Mouse (Mus musculus) hindbrain, postnatal 0 days (tissue): ENCODE results near the gene Dek. TPM values are rescaled to one million over a fixed set of nuclear protein-coding genes. Genes with fewer than 3 reads are reported as not detected.
A peak's percentile ranks its signal among the peaks of the same experiment; 100 is the strongest.

Source experiments
- ATAC-seq: fragments of 200-750 bp; cut with Nextera tagmentation; 2 replicates; pipeline ENCODE4 v1.8.0; 2017; ENCODE audit warnings: mild to moderate bottlenecking, moderate TSS enrichment, moderate library complexity
- DNase-seq: peaks from one replicate; pipeline ENCODE4 v3.0.0-alpha.2; 2015; ENCODE audit warnings: low spot score
- H3K27ac ChIP-seq: fragments of 300-500 bp; sonication (generic); 2 replicates; pipeline ENCODE4 v1.5.1; 2014; ENCODE audit warnings: mild to moderate bottlenecking
- H3K27me3 ChIP-seq: fragments of 300-500 bp; sonication (generic); 2 replicates; pipeline ENCODE4 v1.6.1; 2014; ENCODE audit warnings: low read length, mixed read lengths; ENCODE audit not compliant: insufficient read depth
- H3K36me3 ChIP-seq: fragments of 300-500 bp; sonication (generic); 2 replicates; pipeline ENCODE4 v1.6.1; 2014; ENCODE audit warnings: low read length, mixed read lengths; ENCODE audit not compliant: insufficient read depth
- H3K4me1 ChIP-seq: fragments of 300-500 bp; sonication (generic); 2 replicates; pipeline ENCODE4 v1.6.1; 2014; ENCODE audit warnings: antibody characterized with exemption, low read length, mixed read lengths; ENCODE audit not compliant: insufficient read depth
- H3K4me2 ChIP-seq: fragments of 300-500 bp; sonication (generic); 2 replicates; pipeline ENCODE4 v1.6.1; 2014; ENCODE audit warnings: low read depth, mild to moderate bottlenecking, low read length, moderate library complexity, mixed read lengths
- H3K4me3 ChIP-seq: fragments of 300-500 bp; sonication (generic); 2 replicates; pipeline ENCODE4 v1.5.1; 2014; ENCODE audit warnings: low read length
- H3K9ac ChIP-seq: fragments of 300-500 bp; sonication (generic); replicated peaks from 2 replicates; pipeline ENCODE4 v1.6.1; 2014; ENCODE audit warnings: mild to moderate bottlenecking, low read length, moderate library complexity, mixed read lengths
- H3K9me3 ChIP-seq: fragments of 300-500 bp; sonication (generic); 2 replicates; pipeline ENCODE4 v1.6.1; 2016; ENCODE audit warnings: low read length, mixed read lengths
- CTCF ChIP-seq: IDR thresholded peaks from 2 replicates; pipeline ENCODE4 v1.5.1; 2016; ENCODE audit warnings: antibody characterized with exemption, control low read depth, low read depth
- WGBS: fragments of 180-500 bp; shearing (Covaris S2); extraction: QIAGEN DNeasy Blood & Tissue Kit; methylation state at CpG from one replicate; pipeline ENCODE4 v1.1.7; 2014; 5-methylcytosine and 5-hydroxymethylcytosine counted together
- polyA plus RNA-seq: library from polyadenylated mRNA; unstranded; fragments of >200 nt; fragmentation: Nextera tagmentation; extraction: Ambion mirVana; gene quantifications from 2 replicates; pipeline ENCODE4 v1.2.1, GENCODE M21; 2015
- total RNA-seq: library from RNA; depleted of rRNA; stranded (reverse); fragments of >200 nt; gene quantifications from 2 replicates; pipeline ENCODE4 v1.2.3, GENCODE M21; 2014; rRNA removed

Gene Dek
- total RNA-seq (42.2 and 60.5 TPM in 2 replicates), polyA plus RNA-seq (131 and 136 TPM in 2 replicates)

- Histone ChIP-seq H3K27ac (peak within 1 kb of the TSS; percentile 95), H3K27me3 (no peaks in the 10 kb centered on the region), H3K9me3 (no peaks in the 10 kb centered on the region), H3K4me3 (peak within 1 kb of the TSS; percentile 71), H3K9ac (peak within 1 kb of the TSS; percentile 95), H3K36me3 (no peaks in the 10 kb centered on the region), H3K4me2 (peak within 1 kb of the TSS; percentile 84), H3K4me1 (peaks cover 10% of the 10 kb centered on the region; the same call in 1 of the 2 replicates)
- WGBS: under 1% methylated on average over 113 of the region's 129 CpGs
- ATAC-seq: peak; percentile 95
- peak; percentile 95 for DNase-seq
- peak; percentile 44 for TF ChIP-seq CTCF
Observed at GRCm38 (mm10) chr13:47105711-47106579, at the start of gene Dek. TSS of gene Dek (minus strand) at chr13:47106201.

- ATAC-seq (no peak), DNase-seq (no peak)
- 72% methylated on average over 4 of the region's 4 CpGs for WGBS
- H3K27me3 ChIP-seq: no peaks in the 10 kb centered on the region
- no peak overlapping the region for H3K27ac ChIP-seq
- H3K9ac ChIP-seq: no peak overlapping the region
- H3K4me3 ChIP-seq: no peak overlapping the region
- H3K4me1 ChIP-seq: no peaks in the 10 kb centered on the region
- H3K4me2 ChIP-seq: no peak overlapping the region
- H3K36me3 ChIP-seq: no peaks in the 10 kb centered on the region
- no peak for TF ChIP-seq CTCF
- H3K9me3 ChIP-seq: no peaks in the 10 kb centered on the region
Observed at GRCm38 (mm10) chr13:47154866-47155265, 48.9 kb upstream of the Dek start.

GRCm38 (mm10) chr13:47153206-47153605, 47.2 kb upstream of the Dek start:
- H3K27me3 ChIP-seq: no peaks in the 10 kb centered on the region
- TF ChIP-seq CTCF: no peak
- no peaks in the 10 kb centered on the region for H3K9me3 ChIP-seq
- no peak overlapping the region for H3K4me3 ChIP-seq
- no peak overlapping the region for H3K27ac ChIP-seq
- no peak overlapping the region for H3K4me2 ChIP-seq
- H3K9ac ChIP-seq: no peak overlapping the region
- WGBS: 71% methylated on average over 5 of the region's 5 CpGs
- H3K4me1 ChIP-seq: no peaks in the 10 kb centered on the region
- no peak for DNase-seq
- H3K36me3 ChIP-seq: no peaks in the 10 kb centered on the region
- ATAC-seq: no peak

GRCm38 (mm10) chr13:47152390-47152789, 46.4 kb upstream of the Dek start:
- H3K4me3 ChIP-seq: no peak overlapping the region
- DNase-seq (peak; percentile 93), ATAC-seq (peak; percentile 83)
- no peak overlapping the region for H3K4me2 ChIP-seq
- no peak overlapping the region for H3K27ac ChIP-seq
- H3K9ac ChIP-seq: no peak overlapping the region
- no peaks in the 10 kb centered on the region for H3K27me3 ChIP-seq
- 32% methylated on average over 7 of the region's 7 CpGs for WGBS
- H3K4me1 ChIP-seq: no peaks in the 10 kb centered on the region
- no peaks in the 10 kb centered on the region for H3K9me3 ChIP-seq
- no peaks in the 10 kb centered on the region for H3K36me3 ChIP-seq
- TF ChIP-seq CTCF: peak; percentile 85

GRCm38 (mm10) chr13:47151060-47151459, 45.1 kb upstream of the Dek start:
- H3K9ac ChIP-seq: no peak overlapping the region
- H3K27ac ChIP-seq: no peak overlapping the region
- WGBS: 90% methylated on average over 14 of the region's 14 CpGs
- H3K4me3 ChIP-seq: no peak overlapping the region
- no peaks in the 10 kb centered on the region for H3K36me3 ChIP-seq
- no peaks in the 10 kb centered on the region for H3K4me1 ChIP-seq
- H3K9me3 ChIP-seq: no peaks in the 10 kb centered on the region
- no peaks in the 10 kb centered on the region for H3K27me3 ChIP-seq
- DNase-seq: no peak
- no peak for ATAC-seq
- TF ChIP-seq CTCF: no peak
- H3K4me2 ChIP-seq: no peak overlapping the region

GRCm38 (mm10) chr13:47149993-47150392, 44.0 kb upstream of the Dek start:
- Histone ChIP-seq H3K4me1 (no peaks in the 10 kb centered on the region), H3K27me3 (no peaks in the 10 kb centered on the region), H3K27ac (no peak overlapping the region), H3K36me3 (no peaks in the 10 kb centered on the region), H3K4me2 (no peak overlapping the region), H3K9ac (no peak overlapping the region), H3K9me3 (no peaks in the 10 kb centered on the region), H3K4me3 (no peak overlapping the region)
- ATAC-seq (no peak), DNase-seq (no peak)
- TF ChIP-seq CTCF: no peak
- WGBS: 94% methylated on average over 10 of the region's 10 CpGs

GRCm38 (mm10) chr13:47148573-47148972, 42.6 kb upstream of the Dek start:
- Histone ChIP-seq H3K4me2 (no peak overlapping the region), H3K9ac (no peak overlapping the region), H3K4me3 (no peak overlapping the region), H3K27ac (no peak overlapping the region), H3K9me3 (no peaks in the 10 kb centered on the region), H3K4me1 (no peaks in the 10 kb centered on the region), H3K36me3 (no peaks in the 10 kb centered on the region), H3K27me3 (no peaks in the 10 kb centered on the region)
- WGBS: 70% methylated on average over 11 of the region's 11 CpGs
- DNase-seq (no peak), ATAC-seq (0 out of 2 replicates have a peak, but pooled peaks have one; percentile 51)
- no peak for TF ChIP-seq CTCF
